Mouse (Mus musculus) limb, embryonic 12.5 days (tissue): Measurements from ENCODE around the gene Vps11. TPM values are rescaled to one million over a fixed set of nuclear protein-coding genes. Genes with fewer than 3 reads are reported as not detected.
"Not testable (repeated sequence)": the region's sequence is repeated elsewhere in the genome, so short reads cannot be mapped to it uniquely, and the experiment has no call there.

ENCODE experiments used
- ATAC-seq: fragments of 200-750 bp; cut with Nextera tagmentation; 2 replicates; pipeline ENCODE4 v1.8.0; 2017; ENCODE audit warnings: low read depth, moderate TSS enrichment; ENCODE audit not compliant: insufficient number of reproducible peaks, insufficient read depth, low FRiP score, low TSS enrichment
- H3K27ac ChIP-seq: fragments of 300-500 bp; sonication (generic); 2 replicates; pipeline ENCODE4 v1.5.1; 2016; ENCODE audit warnings: mild to moderate bottlenecking, moderate library complexity
- H3K27me3 ChIP-seq: fragments of 300-500 bp; sonication (generic); 2 replicates; pipeline ENCODE4 v1.6.1; 2016; ENCODE audit warnings: mild to moderate bottlenecking, moderate library complexity
- H3K36me3 ChIP-seq: fragments of 300-500 bp; sonication (generic); 2 replicates; pipeline ENCODE4 v1.6.1; 2016; ENCODE audit warnings: mild to moderate bottlenecking, moderate library complexity
- H3K4me1 ChIP-seq: fragments of 300-500 bp; sonication (generic); replicated peaks from 2 replicates; pipeline ENCODE4 v1.6.1; 2016
- H3K4me2 ChIP-seq: fragments of 300-500 bp; sonication (generic); 2 replicates; pipeline ENCODE4 v1.6.1; 2016; ENCODE audit warnings: mild to moderate bottlenecking, moderate library complexity
- H3K4me3 ChIP-seq: fragments of 300-500 bp; sonication (generic); replicated peaks from 2 replicates; pipeline ENCODE4 v1.5.1; 2016; ENCODE audit warnings: mild to moderate bottlenecking
- H3K9ac ChIP-seq: fragments of 300-500 bp; sonication (generic); replicated peaks from 2 replicates; pipeline ENCODE4 v1.6.1; 2016; ENCODE audit warnings: mild to moderate bottlenecking, moderate library complexity
- H3K9me3 ChIP-seq: fragments of 300-500 bp; sonication (generic); 2 replicates; pipeline ENCODE4 v1.6.1; 2016; ENCODE audit warnings: mild to moderate bottlenecking, moderate library complexity
- WGBS: fragments of 180-500 bp; shearing (Covaris S2); methylation state at CpG from one replicate; pipeline ENCODE4 v1.1.7; 2016; 5-methylcytosine and 5-hydroxymethylcytosine counted together
- polyA plus RNA-seq: library from polyadenylated mRNA; unstranded; fragments of >200 nt; fragmentation: Nextera tagmentation; extraction: Ambion mirVana; gene quantifications from 2 replicates; pipeline ENCODE4 v1.2.1, GENCODE M21; 2016

The Vps11 gene
- polyA plus RNA-seq, 1 experiment from 2014 or later = 28.9 TPM

- H3K36me3 ChIP-seq = peaks cover 55% of the 10 kb centered on the region
Observed at GRCm38 (mm10) chr9:44313476-44314256, 47.8 kb downstream of the Vps11 start.

GRCm38 (mm10) chr9:44311136-44312134 lies 50.0 kb downstream of the Vps11 start:
- Histone ChIP-seq H3K4me3 (no peak overlapping the region), H3K9ac (peak overlapping the region; percentile 34; the same call in 1 of the 2 replicates), H3K4me2 (peak overlapping the region; percentile 28; the same call in 1 of the 2 replicates), H3K4me1 (peaks cover 9% of the 10 kb centered on the region), H3K27me3 (0 out of 2 replicates have a peak, but pooled peaks cover 11% of the 10 kb centered on the region), H3K9me3 (no peaks in the 10 kb centered on the region), H3K36me3 (peaks cover 47% of the 10 kb centered on the region), H3K27ac (no peak overlapping the region)
- WGBS = 9% methylated on average over 27 of the region's 27 CpGs
- no peak for ATAC-seq

More at GRCm38 (mm10) chr9:44313476-44314256, 47.8 kb downstream of the Vps11 start:
- no peak for ATAC-seq
- H3K9me3 ChIP-seq = no peaks in the 10 kb centered on the region
- H3K27me3 ChIP-seq = 0 out of 2 replicates have a peak, but pooled peaks cover 11% of the 10 kb centered on the region
- no peak overlapping the region for H3K9ac ChIP-seq
- H3K4me2 ChIP-seq = no peak overlapping the region
- no peak overlapping the region for H3K27ac ChIP-seq
- H3K4me1 ChIP-seq = peaks cover 15% of the 10 kb centered on the region
- H3K4me3 ChIP-seq = no peak overlapping the region
- 79% methylated on average over 19 of the region's 19 CpGs for WGBS

- Histone ChIP-seq H3K9ac (no peak overlapping the region), H3K4me1 (peaks cover 9% of the 10 kb centered on the region), H3K27me3 (0 out of 2 replicates have a peak, but pooled peaks cover 11% of the 10 kb centered on the region), H3K27ac (no peak overlapping the region), H3K4me2 (no peak overlapping the region; the same call in 1 of the 2 replicates), H3K9me3 (no peaks in the 10 kb centered on the region), H3K36me3 (peaks cover 40% of the 10 kb centered on the region), H3K4me3 (no peak overlapping the region)
- no peak for ATAC-seq
- 34% methylated on average over 10 of the region's 10 CpGs for WGBS
Observed at GRCm38 (mm10) chr9:44310750-44311135, 50.7 kb downstream of the Vps11 start.

GRCm38 (mm10) chr9:44309756-44310155 lies 51.7 kb downstream of the Vps11 start:
- H3K27ac ChIP-seq = no peak overlapping the region
- ATAC-seq = no peak
- H3K9me3 ChIP-seq = no peaks in the 10 kb centered on the region
- 56% methylated on average over 3 of the region's 3 CpGs for WGBS
- H3K27me3 ChIP-seq = 0 out of 2 replicates have a peak, but pooled peaks cover 11% of the 10 kb centered on the region
- H3K4me2 ChIP-seq = no peak overlapping the region
- H3K9ac ChIP-seq = no peak overlapping the region
- peaks cover 11% of the 10 kb centered on the region for H3K4me1 ChIP-seq
- no peak overlapping the region for H3K4me3 ChIP-seq
- peaks cover 30% of the 10 kb centered on the region for H3K36me3 ChIP-seq

- no peak for ATAC-seq
- Histone ChIP-seq H3K27me3 (0 out of 2 replicates have a peak, but pooled peaks cover 11% of the 10 kb centered on the region), H3K4me2 (no peak overlapping the region), H3K9ac (no peak overlapping the region), H3K36me3 (peaks cover 15% of the 10 kb centered on the region), H3K27ac (no peak overlapping the region), H3K4me1 (peaks cover 21% of the 10 kb centered on the region), H3K4me3 (no peak overlapping the region), H3K9me3 (no peaks in the 10 kb centered on the region)
- 63% methylated on average over 2 of the region's 2 CpGs for WGBS
Observed at GRCm38 (mm10) chr9:44307248-44307647, 54.2 kb downstream of the Vps11 start.

GRCm38 (mm10) chr9:44306532-44306931 lies 54.9 kb downstream of the Vps11 start:
- Histone ChIP-seq H3K27ac (no peak overlapping the region), H3K4me3 (no peak overlapping the region), H3K27me3 (0 out of 2 replicates have a peak, but pooled peaks cover 5% of the 10 kb centered on the region), H3K4me1 (peaks cover 18% of the 10 kb centered on the region), H3K4me2 (no peak overlapping the region), H3K9ac (no peak overlapping the region), H3K9me3 (no peaks in the 10 kb centered on the region), H3K36me3 (peaks cover 22% of the 10 kb centered on the region)
- no peak for ATAC-seq
- WGBS = 84% methylated on average over 6 of the region's 6 CpGs

GRCm38 (mm10) chr9:44305466-44306079 lies 55.9 kb downstream of the Vps11 start, which contains the start of gene Hinfp:
Gene Hinfp (minus strand): TSS chr9:44305671.
- WGBS = under 1% methylated on average over 54 of the region's 54 CpGs
- H3K27me3 ChIP-seq = no peaks in the 10 kb centered on the region
- peak within 1 kb of the TSS; percentile 79 for H3K4me2 ChIP-seq
- peak within 1 kb of the TSS; percentile 91 for H3K9ac ChIP-seq
- peak within 1 kb of the TSS; percentile 56 for H3K27ac ChIP-seq
- H3K4me3 ChIP-seq = peak within 1 kb of the TSS; percentile 96
- H3K36me3 ChIP-seq = peaks cover 28% of the 10 kb centered on the region
- H3K4me1 ChIP-seq = peaks cover 13% of the 10 kb centered on the region
- no peaks in the 10 kb centered on the region for H3K9me3 ChIP-seq
- peak; percentile 99 for ATAC-seq

- not testable (repeated sequence) for H3K9me3 ChIP-seq, H3K4me3 ChIP-seq, ATAC-seq, H3K4me2 ChIP-seq, H3K9ac ChIP-seq, H3K27ac ChIP-seq, H3K27me3 ChIP-seq
- WGBS = 95% methylated on average over 3 of the region's 3 CpGs
- Histone ChIP-seq H3K36me3 (peaks cover 77% of the 10 kb centered on the region), H3K4me1 (peaks cover 13% of the 10 kb centered on the region)
Observed at GRCm38 (mm10) chr9:44300001-44300400, 61.5 kb downstream of the Vps11 start.
